Mouse (Mus musculus) layer of hippocampus, adult 18-20 months (tissue): ENCODE data around the gene Stk26. TPM values are rescaled to one million over a fixed set of nuclear protein-coding genes. Genes with fewer than 3 reads are reported as not detected.

Source experiments
- DNase-seq, 2 experiments: peaks; one replicate each; pipeline ENCODE4 v3.0.0; 2022; ENCODE audit warnings: low spot score in 2 of 2
- long read RNA-seq: library from polyadenylated mRNA; stranded (forward); transcript quantifications from one replicate; pipeline ENCODE4 v2.0.0, GENCODE M21; 2021
- total RNA-seq, 2 experiments: library from RNA; stranded (reverse); gene quantifications; 2 replicates each; pipeline ENCODE4 v1.2.3; 2021

The Stk26 gene
- 1 to 10 TPM; 7.5 to 8.1 TPM for total RNA-seq
- long read RNA-seq, partial matches to known transcripts, result 1 of 8 reads
- long read RNA-seq, other reads (novel, unspliced or antisense), result 3 of 8 reads

DNA sequence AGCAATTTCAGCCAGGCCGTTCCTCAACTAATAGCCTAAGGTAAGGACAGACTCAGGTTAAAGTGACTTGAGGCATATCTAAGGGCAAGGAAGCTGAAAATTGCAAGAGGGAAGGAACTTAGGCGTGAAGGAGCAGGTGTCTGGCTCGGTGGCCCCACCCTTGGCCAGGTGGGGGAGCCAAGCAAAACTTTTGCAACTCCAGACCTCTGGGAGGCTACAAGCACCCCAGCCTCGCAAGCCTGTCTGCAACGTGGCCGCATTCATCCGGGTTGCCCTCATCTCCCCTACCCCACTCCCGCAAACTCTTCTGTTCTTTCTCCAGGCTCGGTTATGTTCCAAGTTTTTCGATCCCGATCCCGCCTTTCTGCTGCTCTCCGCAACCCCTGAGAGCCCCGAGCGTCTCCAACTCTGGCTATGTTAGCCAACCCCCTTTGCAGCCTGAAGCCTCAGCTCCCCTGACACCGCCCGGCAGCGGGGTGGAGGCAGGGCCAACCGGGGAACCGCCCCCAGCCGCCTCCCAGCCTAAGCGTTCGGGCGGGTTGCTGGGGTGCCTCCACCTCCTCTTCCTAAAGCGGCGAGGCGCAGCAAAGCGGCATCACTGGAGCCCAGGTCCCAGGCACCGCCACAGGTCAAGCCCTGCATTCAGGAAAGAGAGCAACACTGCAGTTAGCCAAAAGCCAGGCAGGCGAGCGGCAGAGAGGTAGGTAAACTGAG lies at the start of gene Stk26:
TSS of gene Stk26 (plus strand) at position 201 of the 714 bp plus-strand sequence.
- DNase-seq, result peak; percentile 46 to 54

DNA sequence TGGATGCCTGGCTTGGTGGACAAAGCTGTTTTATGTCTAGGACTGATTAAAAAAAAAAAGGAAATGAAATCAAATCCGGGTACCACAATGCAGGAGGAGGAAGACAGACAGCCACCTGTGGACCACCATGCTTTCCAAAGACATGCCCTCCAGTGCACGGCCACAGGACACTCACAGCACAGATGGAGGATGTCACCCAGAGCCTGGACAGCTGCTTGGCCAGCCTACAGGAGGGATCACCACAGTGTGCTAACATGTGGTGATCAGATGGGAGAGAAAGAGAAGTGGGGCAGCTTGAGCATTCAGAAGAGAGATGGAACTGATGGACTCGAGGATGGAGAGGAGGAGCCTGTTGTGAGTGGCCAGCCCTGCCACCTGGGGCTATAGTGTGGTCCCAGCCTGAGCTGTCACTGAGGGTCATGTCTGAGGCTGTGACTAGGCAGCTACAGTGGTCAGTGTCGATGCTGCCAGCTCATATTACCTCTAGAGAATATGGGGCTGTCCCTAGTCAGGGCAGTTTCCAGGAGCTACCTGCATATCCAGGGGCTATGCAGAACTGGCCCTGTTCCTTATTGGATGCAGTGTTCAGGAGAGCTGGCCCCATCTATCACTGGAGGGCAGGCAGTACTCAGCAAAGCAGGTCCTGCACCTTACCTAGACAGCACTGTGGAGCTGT lies 47.7 kb upstream of the Stk26 start:
- DNase-seq, result no peak

DNA sequence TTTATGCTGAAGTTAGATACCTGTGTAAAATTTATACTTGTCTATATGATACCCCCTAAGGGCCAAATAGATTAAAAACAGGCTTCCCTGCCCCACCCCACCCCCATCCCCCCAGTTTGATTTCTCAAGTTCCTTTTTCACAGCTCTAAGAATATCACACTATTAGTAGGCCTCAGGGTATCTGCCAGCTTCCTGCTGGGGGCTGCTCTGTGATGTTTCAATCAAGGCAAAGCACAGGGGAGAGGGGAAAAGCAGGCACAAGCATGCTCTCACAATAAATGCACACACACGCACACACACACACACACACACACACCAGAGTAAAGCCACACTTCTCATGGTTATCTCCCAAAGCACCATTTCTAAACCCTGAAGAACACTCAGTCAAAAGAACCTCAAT lies 43.0 kb upstream of the Stk26 start:
- DNase-seq, result no peak

DNA sequence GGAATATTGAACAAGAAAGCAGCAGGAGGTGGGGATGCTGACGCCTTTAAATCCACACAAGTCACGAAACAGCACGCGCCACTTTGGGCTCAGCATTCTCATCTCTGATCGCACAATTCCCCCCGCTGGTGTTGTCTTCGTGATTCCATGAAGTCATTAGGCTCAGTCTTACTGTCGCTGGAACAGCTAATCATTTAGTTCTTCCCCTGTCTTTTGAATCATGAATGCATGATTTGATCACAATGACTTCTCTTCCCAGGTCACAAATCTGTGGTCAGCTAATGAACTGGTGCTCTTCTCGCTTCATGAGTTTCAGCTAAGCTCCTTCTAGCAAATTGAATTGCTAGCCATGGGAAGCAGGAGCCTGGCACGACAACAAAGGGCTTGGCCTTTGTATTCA lies 42.3 kb upstream of the Stk26 start:
- DNase-seq, result no peak

DNA sequence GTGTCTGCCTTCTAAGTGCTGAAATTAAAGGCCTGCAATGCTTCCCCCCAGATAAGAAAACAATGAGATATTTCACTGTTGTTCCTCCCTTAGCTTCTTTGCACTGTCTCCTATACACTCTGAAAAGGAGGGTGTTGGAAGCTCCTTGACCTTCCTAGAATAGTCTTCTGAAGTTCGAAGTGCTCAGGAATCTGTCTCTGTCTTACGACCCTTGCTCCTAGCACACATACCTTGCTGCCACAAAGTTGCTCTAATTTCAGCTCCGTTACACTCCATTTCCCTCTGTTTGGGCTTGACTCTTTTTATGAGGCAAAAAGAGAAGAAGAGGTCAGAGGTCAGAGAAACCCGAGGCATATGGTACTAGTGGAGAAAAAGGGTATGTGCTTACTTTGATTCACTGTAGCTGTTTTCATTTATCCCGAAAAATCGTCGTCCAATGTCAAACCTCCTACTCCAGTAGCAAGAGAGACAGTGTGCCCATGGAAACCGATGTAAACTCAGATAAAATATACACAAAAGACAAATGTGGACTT lies 41.1 kb upstream of the Stk26 start:
- DNase-seq, result no peak

DNA sequence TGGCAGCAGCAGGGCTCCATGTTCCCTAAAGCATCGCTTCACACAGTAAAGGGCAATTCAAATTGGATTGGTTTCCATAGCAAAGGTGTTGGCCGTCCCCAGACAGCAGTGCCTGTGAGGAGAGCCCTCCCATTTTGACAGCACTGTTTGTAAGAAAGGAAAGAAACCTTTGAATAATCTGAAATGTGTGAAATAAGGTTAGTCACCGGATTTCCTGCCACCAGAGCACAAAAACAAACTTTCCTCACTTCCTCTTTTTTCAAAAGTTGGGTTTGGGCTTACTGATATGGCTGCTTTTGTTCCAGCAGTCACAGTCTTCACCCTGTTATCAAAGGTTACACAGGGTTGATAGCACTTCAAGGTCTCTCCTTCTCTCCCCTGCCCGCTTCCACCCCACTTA lies 35.2 kb upstream of the Stk26 start:
- no peak for DNase-seq

DNA sequence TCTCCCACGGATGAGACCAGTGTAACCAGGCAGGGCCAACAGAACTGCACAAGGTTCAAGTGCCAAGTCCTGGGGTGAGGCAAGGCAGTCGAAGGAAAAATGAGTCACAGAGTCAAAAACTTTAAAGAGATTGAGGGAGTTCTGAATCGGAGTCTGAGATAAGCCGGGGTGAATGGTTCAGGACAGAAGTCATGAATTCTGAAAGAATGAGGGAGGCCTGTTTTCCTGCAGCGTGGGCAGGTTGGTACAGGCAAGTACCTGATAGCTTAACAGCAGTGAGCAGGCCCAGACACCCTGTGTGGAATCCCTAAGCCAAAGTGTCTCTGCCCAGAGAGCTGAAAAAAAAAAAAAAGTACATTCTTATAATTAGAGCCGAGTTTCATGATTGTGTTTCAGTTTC lies 17.0 kb upstream of the Stk26 start:
- no peak for DNase-seq

DNA sequence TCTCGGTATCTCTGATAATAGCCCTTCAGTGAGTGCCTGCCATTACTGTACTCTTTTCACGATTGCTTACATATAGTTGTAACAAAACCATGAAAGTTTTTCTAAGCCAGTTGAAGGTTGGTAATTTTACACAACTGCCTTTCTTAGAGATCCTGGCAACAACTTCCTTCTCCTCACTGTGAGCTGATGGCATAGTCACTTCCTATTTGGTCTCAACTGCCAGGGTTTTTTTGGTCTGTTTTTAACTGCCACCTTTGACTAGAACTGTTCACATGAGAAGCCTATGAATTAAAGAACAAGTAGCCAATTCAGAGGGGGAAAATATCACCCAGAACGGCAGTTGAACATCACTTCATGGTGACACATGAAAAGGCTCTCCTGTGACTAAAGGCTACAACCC lies 5.3 kb upstream of the Stk26 start:
- no peak for DNase-seq

DNA sequence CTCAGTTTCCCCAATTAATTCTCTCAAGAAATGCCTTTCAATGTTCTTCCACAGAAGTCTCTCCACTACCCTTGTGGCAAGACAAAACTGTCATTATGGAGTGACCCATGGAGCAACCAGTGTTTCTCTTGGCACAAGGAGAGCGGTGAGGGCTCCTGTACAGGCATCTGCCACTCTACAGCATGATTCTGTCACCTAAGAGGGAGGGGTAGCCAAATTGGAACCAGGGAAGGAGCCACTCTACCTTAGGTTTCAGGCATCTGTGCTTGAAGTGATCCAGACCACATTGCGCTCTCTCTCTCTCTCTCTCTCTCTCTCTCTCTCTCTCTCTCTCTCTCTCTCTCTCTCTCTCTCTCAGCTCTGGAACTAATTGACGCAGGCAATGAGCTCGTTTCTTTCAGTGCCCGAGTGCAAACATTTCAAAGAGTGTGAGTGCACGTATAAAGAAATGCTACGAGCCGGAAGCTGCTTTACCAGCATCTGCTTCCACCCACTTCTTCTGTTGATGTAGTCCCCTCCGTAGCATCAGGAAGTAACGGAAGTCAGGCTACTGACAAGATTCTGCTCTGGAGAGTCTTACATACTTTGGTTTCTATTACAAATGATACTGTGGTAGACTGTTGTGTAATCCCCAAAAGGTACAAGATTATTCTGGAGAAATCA lies 4.7 kb upstream of the Stk26 start:
- DNase-seq, result no peak

DNA sequence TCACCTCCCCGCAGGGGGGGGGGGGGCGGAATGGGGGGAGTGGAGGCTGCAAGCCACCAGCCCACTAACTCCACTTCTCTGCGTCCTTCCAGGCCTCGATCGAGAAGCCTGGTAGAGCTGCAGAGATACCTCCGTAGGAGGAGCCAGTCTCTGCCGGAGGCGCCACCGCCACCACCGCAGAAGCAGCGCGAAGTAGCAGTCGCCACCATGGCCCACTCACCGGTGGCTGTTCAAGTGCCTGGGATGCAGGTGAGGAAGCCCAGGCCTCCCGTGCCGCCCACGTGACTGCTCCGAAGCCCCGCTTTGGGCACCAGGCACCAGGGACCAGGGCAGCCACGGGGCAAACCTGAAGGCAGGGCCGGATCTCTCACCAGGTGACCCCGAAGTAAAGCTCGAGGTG lies 740 bp downstream of the Stk26 start:
- DNase-seq, result peak in 1 of 2 experiments; percentile 7

DNA sequence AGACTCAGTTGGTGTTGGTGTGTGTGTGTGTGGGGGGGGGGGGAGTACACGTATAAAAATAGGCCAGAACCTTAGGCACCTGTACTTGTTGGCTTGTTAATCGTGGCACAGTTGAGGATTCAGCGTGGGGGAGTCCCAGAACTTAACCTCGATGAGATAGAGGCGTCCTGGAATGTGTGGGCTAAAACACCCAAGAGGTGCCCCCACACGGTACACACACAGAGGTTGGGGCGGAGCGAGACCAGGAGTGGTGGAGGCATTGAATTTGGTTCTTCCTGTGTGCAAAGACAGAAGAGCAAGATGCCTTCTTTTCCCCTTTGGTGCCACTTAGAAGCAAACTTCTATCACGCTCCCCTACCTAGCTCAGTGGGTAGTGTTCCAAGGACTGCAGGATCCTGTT lies 1.2 kb downstream of the Stk26 start:
- DNase-seq, result no peak

DNA sequence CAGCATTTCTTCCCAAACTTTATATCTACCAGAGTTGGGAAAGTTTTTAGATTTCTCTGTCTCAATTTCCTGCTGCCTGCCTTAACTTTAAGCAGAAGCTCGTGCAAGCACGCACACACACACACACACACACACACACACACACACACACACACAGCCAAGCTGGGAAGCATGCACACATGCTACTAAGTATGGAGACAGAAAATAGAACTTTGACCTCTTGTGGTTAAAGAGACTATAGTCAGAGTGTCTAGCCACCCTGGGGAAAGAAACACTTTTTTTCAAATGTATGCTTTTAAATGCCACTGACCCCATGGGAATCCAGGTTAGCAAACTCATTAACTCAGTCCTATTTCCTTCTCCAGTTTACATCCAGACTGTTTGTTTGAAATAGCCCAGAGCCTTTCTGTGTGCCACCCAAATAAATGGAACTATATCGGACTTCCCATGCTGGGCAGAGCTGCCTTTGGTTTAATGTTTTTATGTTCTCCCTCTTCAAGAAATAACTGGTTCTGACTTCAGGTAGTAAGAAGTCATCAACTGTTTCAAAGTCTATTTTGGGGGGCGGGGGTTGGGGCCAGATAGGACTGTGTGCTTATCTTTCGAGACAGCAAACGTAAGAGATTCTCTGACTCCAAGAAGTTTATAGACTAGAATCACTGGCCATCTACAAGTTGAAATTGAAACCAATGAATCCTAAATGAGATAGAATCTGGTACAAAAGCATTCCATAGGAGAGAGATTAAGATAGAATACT lies 9.8 kb downstream of the Stk26 start:
- DNase-seq, result no peak

DNA sequence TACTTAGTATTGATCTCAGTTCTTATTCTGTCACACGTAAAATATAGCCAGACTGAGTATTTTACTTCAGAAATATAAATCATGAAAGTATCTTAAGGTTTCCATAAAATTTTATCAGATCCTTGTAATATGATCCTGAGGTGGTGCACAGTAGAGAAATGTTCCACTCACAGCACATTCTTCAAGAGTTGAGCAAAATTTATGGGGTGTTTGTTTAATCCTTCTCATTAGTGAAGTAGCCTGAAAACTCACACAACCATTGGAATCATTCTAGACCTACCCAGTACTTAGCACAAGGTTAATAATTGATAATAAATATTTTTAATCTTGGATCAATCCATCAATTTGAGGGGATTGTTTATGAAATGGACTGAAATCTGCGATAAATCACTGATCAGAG lies 22.9 kb downstream of the Stk26 start:
- no peak for DNase-seq

DNA sequence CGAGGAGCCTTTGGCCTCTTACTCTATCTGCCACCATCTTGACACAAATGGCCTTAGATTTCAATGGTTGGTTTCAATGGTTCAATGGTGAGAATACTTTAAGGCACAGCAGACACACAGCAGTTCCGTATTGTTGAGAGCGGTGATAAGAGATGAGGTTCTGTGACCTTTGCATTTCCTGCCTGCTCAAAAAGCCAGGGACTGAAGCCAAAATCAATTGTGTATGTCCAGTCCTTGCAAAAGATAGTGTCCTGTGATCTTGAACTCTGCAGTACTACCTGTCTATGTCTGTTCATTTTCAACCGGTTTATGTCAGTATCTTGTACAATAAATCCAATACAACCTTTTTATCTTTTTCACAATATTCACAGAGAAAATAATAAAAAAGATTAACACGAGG lies 23.9 kb downstream of the Stk26 start:
- DNase-seq, result no peak

DNA sequence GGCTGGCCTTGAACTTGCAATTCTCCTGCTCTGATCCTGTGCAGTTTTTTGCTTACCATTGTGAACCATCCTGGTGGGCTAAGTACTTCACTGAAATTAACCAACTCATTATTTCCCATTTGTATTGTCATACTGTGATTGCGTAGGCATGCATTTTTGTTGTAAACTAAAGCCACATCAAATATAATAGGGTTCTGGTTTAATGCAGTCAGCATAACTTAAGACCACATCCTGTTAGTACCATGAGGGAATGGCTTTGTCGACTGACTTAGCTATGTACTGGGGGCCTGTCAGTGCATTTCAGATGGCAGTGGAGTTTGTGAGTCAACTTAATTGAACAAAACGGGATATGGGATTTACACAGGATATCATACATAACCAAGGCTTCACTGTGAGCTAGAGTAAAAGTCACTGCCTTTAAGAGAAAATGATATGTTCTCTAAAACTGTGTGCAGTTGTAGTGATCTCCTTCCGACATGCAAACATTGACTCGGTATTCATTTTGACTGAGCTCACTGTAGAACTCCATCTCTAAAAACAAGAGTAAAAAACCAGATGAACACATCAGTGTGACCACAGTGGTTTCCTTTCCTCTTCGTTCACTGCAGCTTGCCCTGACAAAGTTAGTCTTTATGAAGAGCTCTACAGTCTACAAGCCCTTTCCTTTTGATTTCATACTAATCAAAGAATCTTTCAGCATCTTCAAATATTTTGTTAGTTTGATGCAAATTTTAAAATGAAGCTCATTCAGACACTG lies 33.6 kb downstream of the Stk26 start:
- no peak for DNase-seq

DNA sequence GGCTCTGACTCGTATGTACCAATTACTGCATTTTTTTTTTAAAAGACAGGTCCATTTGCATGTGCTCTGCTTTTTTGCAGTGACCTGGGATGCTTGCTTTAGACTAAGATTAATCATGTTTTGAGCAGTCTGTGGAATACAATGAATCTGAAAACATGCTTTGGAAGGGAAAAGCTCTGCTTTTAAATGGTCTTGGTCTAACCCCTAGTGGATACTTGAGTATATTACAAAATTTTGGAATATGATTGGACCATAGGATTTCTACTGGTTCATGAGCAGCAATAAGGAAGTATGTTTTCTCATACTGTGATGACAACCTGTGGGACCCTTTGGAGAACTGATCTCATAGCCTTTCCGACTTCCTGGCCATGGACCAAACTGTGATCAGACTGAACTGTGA lies 47.2 kb downstream of the Stk26 start:
- no peak for DNase-seq

DNA sequence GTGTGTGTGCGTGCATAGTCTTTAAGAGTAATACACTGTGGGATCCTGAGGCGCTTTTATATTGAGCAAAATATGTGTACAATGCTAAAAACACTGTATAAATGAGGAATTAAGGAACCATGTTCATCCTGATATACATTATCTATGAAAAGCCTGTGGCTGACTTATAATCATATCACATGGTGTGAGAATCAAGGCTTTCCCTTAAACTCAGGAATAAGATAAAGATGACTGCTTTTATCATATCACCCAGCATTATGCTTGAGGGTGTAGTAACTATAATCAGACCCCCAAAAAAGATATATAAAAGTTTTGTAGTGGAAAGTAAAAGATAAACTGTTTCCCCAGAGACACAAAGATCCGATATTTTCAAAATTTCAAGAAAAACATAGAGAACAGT lies 62.6 kb downstream of the Stk26 start:
- no peak for DNase-seq

DNA sequence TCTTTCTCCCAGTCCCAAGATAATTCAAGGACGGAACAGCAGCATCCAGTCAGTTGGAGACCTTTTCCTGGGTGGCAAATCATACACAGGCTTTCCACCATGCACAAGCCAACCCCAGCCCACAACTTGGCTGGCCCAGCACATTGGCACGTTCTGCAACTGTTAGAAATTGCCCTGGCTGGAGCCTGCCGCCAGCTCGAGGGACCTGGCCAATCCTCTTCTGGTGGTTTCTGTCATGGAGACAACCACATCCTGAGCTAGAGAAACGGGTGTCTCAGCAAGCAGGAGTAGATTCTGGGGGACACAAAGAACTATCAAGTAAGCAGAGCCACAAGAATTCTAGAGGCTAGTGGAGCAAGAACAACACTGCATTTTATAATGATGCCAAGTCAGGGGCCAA lies 69.1 kb downstream of the Stk26 start:
- DNase-seq, result no peak

DNA sequence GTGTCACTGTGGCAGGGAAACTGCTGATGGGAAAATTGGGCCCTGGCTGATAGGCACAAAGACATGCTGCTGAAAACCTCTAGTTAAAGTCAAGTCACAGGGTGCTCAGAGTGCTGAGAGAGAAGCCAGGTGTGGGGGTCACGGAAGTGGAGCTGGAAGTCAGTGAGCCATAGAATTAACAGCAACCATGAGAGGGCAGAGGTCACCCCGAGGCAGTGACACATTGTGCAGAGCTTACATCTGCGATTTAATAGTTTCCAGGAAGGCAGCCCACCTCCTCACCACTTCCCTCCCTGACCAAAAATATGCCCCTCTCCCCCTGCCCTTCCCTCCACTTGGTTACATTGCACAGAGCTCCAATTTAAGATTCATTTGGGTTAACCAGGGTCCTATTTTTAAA lies 76.5 kb downstream of the Stk26 start:
- no peak for DNase-seq

DNA sequence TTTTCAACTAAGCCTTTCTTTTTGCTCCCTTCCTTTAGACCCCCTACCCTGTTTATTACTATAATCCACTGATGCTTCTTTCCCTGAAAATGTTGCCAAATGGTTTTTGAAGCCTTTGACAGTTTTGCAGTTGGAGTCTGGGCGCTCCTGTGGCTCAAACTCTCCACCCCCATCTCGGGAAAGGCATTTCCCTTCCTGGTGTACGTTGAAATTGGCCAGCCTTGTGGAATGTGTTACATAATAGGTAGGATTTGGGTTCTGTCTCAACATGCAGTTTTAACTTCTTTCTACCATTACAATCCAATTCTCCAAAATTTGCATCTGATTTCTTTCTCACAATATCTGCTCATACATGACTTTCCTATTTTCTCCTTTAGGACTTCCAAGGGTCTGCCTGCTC lies 77.9 kb downstream of the Stk26 start:
- no peak for DNase-seq
